Mouse (Mus musculus) stomach, embryonic 15.5 days (tissue): ENCODE data around the gene Esm1. TPM values are rescaled to one million over a fixed set of nuclear protein-coding genes. Genes with fewer than 3 reads are reported as not detected.

Experiments used
- ATAC-seq: fragments of 200-750 bp; cut with Nextera tagmentation; 2 replicates; pipeline ENCODE4 v1.8.0; 2017; ENCODE audit warnings: low read depth, moderate number of reproducible peaks, moderate TSS enrichment; ENCODE audit not compliant: insufficient read depth, low FRiP score
- H3K27ac ChIP-seq: fragments of 300-500 bp; sonication (generic); 2 replicates; pipeline ENCODE4 v1.5.1; 2015; ENCODE audit warnings: mild to moderate bottlenecking, inconsistent platforms
- H3K27me3 ChIP-seq: fragments of 300-500 bp; sonication (generic); replicated peaks from 2 replicates; pipeline ENCODE4 v1.6.1; 2015; ENCODE audit warnings: inconsistent platforms
- H3K36me3 ChIP-seq: fragments of 300-500 bp; sonication (generic); 2 replicates; pipeline ENCODE4 v1.6.1; 2015; ENCODE audit warnings: inconsistent platforms
- H3K4me1 ChIP-seq: fragments of 300-500 bp; sonication (generic); 2 replicates; pipeline ENCODE4 v1.6.1; 2015; ENCODE audit warnings: inconsistent platforms
- H3K4me2 ChIP-seq: fragments of 300-500 bp; sonication (generic); 2 replicates; pipeline ENCODE4 v1.6.1; 2015; ENCODE audit warnings: mild to moderate bottlenecking, inconsistent platforms
- H3K4me3 ChIP-seq: fragments of 300-500 bp; sonication (generic); replicated peaks from 2 replicates; pipeline ENCODE4 v1.5.1; 2015; ENCODE audit warnings: inconsistent platforms
- H3K9ac ChIP-seq: fragments of 300-500 bp; sonication (generic); 2 replicates; pipeline ENCODE4 v1.6.1; 2015; ENCODE audit warnings: inconsistent platforms
- H3K9me3 ChIP-seq: fragments of 300-500 bp; sonication (generic); 2 replicates; pipeline ENCODE4 v1.6.1; 2016; ENCODE audit warnings: inconsistent platforms
- WGBS: fragments of 180-500 bp; shearing (Covaris S2); methylation state at CpG from one replicate; pipeline ENCODE4 v1.1.7; 2015; 5-methylcytosine and 5-hydroxymethylcytosine counted together
- polyA plus RNA-seq: library from polyadenylated mRNA; unstranded; fragments of >200 nt; fragmentation: Nextera tagmentation; extraction: Ambion mirVana; gene quantifications from 2 replicates; pipeline ENCODE4 v1.2.1, GENCODE M21; 2015

Esm1 gene
- polyA plus RNA-seq: 3.1 and 4.2 TPM in 2 replicates

GRCm38 (mm10) chr13:113209624-113210023 lies at the start of gene Esm1:
Esm1 (plus strand) TSS chr13:113209659.
- no peak for ATAC-seq
- Histone ChIP-seq H3K9ac (no peak within 1 kb of the TSS), H3K27ac (no peak within 1 kb of the TSS), H3K4me1 (no peaks in the 10 kb centered on the region), H3K27me3 (0 out of 2 replicates have a peak, but pooled peaks cover 9% of the 10 kb centered on the region), H3K4me3 (0 out of 2 replicates have a peak within 1 kb of the TSS, but pooled peaks have one; percentile 4), H3K4me2 (0 out of 2 replicates have a peak within 1 kb of the TSS, but pooled peaks have one; percentile 1), H3K9me3 (no peaks in the 10 kb centered on the region), H3K36me3 (no peaks in the 10 kb centered on the region)
- 38% methylated on average over 15 of the region's 15 CpGs for WGBS

- no peaks in the 10 kb centered on the region for H3K4me1 ChIP-seq
- no peaks in the 10 kb centered on the region for H3K36me3 ChIP-seq
- no peak overlapping the region for H3K4me2 ChIP-seq
- H3K27me3 ChIP-seq: no peaks in the 10 kb centered on the region
- no peak overlapping the region for H3K27ac ChIP-seq
- no peak for ATAC-seq
- H3K4me3 ChIP-seq: no peak overlapping the region
- no peaks in the 10 kb centered on the region for H3K9me3 ChIP-seq
- no peak overlapping the region for H3K9ac ChIP-seq
- WGBS: 82% methylated on average over 5 of the region's 5 CpGs
Measured at GRCm38 (mm10) chr13:113164252-113165005, 45.0 kb upstream of the Esm1 start.

GRCm38 (mm10) chr13:113168018-113168534 lies 41.4 kb upstream of the Esm1 start:
- H3K4me2 ChIP-seq: no peak overlapping the region
- no peak overlapping the region for H3K9ac ChIP-seq
- 57% methylated on average over 9 of the region's 9 CpGs for WGBS
- no peaks in the 10 kb centered on the region for H3K4me1 ChIP-seq
- no peak for ATAC-seq
- no peak overlapping the region for H3K4me3 ChIP-seq
- no peaks in the 10 kb centered on the region for H3K9me3 ChIP-seq
- no peak overlapping the region for H3K27ac ChIP-seq
- no peaks in the 10 kb centered on the region for H3K36me3 ChIP-seq
- H3K27me3 ChIP-seq: no peaks in the 10 kb centered on the region

- Histone ChIP-seq H3K4me3 (no peak overlapping the region), H3K4me2 (no peak overlapping the region), H3K9me3 (no peaks in the 10 kb centered on the region), H3K27me3 (no peaks in the 10 kb centered on the region), H3K4me1 (no peaks in the 10 kb centered on the region), H3K36me3 (no peaks in the 10 kb centered on the region), H3K9ac (no peak overlapping the region), H3K27ac (no peak overlapping the region)
- ATAC-seq: no peak
Measured at GRCm38 (mm10) chr13:113170256-113170655, 39.2 kb upstream of the Esm1 start.

- H3K4me2 ChIP-seq: no peak overlapping the region
- ATAC-seq: no peak
- no peaks in the 10 kb centered on the region for H3K9me3 ChIP-seq
- no peak overlapping the region for H3K4me3 ChIP-seq
- no peaks in the 10 kb centered on the region for H3K4me1 ChIP-seq
- H3K27me3 ChIP-seq: no peaks in the 10 kb centered on the region
- no peaks in the 10 kb centered on the region for H3K36me3 ChIP-seq
- H3K27ac ChIP-seq: no peak overlapping the region
- no peak overlapping the region for H3K9ac ChIP-seq
- WGBS: 70% methylated on average over 6 of the region's 6 CpGs
Measured at GRCm38 (mm10) chr13:113174162-113174561, 35.3 kb upstream of the Esm1 start.

GRCm38 (mm10) chr13:113183310-113183709 lies 26.1 kb upstream of the Esm1 start:
- H3K27me3 ChIP-seq: no peaks in the 10 kb centered on the region
- H3K4me3 ChIP-seq: no peak overlapping the region
- H3K9me3 ChIP-seq: no peaks in the 10 kb centered on the region
- H3K9ac ChIP-seq: no peak overlapping the region
- no peaks in the 10 kb centered on the region for H3K36me3 ChIP-seq
- no peak for ATAC-seq
- no peak overlapping the region for H3K4me2 ChIP-seq
- H3K27ac ChIP-seq: no peak overlapping the region
- 65% methylated on average over 8 of the region's 8 CpGs for WGBS
- H3K4me1 ChIP-seq: no peaks in the 10 kb centered on the region

GRCm38 (mm10) chr13:113183720-113184119 lies 25.7 kb upstream of the Esm1 start:
- 81% methylated on average over 4 of the region's 4 CpGs for WGBS
- no peaks in the 10 kb centered on the region for H3K36me3 ChIP-seq
- H3K4me2 ChIP-seq: no peak overlapping the region
- no peaks in the 10 kb centered on the region for H3K4me1 ChIP-seq
- no peak overlapping the region for H3K9ac ChIP-seq
- no peak for ATAC-seq
- no peak overlapping the region for H3K27ac ChIP-seq
- no peaks in the 10 kb centered on the region for H3K27me3 ChIP-seq
- no peaks in the 10 kb centered on the region for H3K9me3 ChIP-seq
- no peak overlapping the region for H3K4me3 ChIP-seq

GRCm38 (mm10) chr13:113196808-113197674 lies 12.4 kb upstream of the Esm1 start:
- no peak overlapping the region for H3K27ac ChIP-seq
- H3K4me2 ChIP-seq: no peak overlapping the region
- H3K4me3 ChIP-seq: no peak overlapping the region
- H3K36me3 ChIP-seq: no peaks in the 10 kb centered on the region
- H3K27me3 ChIP-seq: no peaks in the 10 kb centered on the region
- no peak for ATAC-seq
- H3K4me1 ChIP-seq: no peaks in the 10 kb centered on the region
- no peaks in the 10 kb centered on the region for H3K9me3 ChIP-seq
- no peak overlapping the region for H3K9ac ChIP-seq
- 61% methylated on average over 13 of the region's 13 CpGs for WGBS

GRCm38 (mm10) chr13:113197872-113198502 lies 11.5 kb upstream of the Esm1 start:
- H3K4me1 ChIP-seq: no peaks in the 10 kb centered on the region
- no peak overlapping the region for H3K4me3 ChIP-seq
- no peaks in the 10 kb centered on the region for H3K9me3 ChIP-seq
- no peak for ATAC-seq
- H3K36me3 ChIP-seq: no peaks in the 10 kb centered on the region
- H3K4me2 ChIP-seq: no peak overlapping the region
- WGBS: 82% methylated on average over 9 of the region's 9 CpGs
- no peak overlapping the region for H3K9ac ChIP-seq
- no peak overlapping the region for H3K27ac ChIP-seq
- no peaks in the 10 kb centered on the region for H3K27me3 ChIP-seq

GRCm38 (mm10) chr13:113199331-113199730 lies 10.1 kb upstream of the Esm1 start:
- H3K27ac ChIP-seq: no peak overlapping the region
- H3K4me2 ChIP-seq: no peak overlapping the region
- H3K4me3 ChIP-seq: no peak overlapping the region
- no peak for ATAC-seq
- H3K4me1 ChIP-seq: no peaks in the 10 kb centered on the region
- WGBS: 57% methylated on average over 3 of the region's 3 CpGs
- H3K9me3 ChIP-seq: no peaks in the 10 kb centered on the region
- H3K27me3 ChIP-seq: no peaks in the 10 kb centered on the region
- no peaks in the 10 kb centered on the region for H3K36me3 ChIP-seq
- no peak overlapping the region for H3K9ac ChIP-seq

- Histone ChIP-seq H3K4me2 (no peak overlapping the region), H3K27me3 (no peaks in the 10 kb centered on the region), H3K27ac (no peak overlapping the region), H3K9ac (no peak overlapping the region), H3K4me1 (no peaks in the 10 kb centered on the region), H3K9me3 (no peaks in the 10 kb centered on the region), H3K36me3 (no peaks in the 10 kb centered on the region), H3K4me3 (no peak overlapping the region)
- 64% methylated on average over 8 of the region's 8 CpGs for WGBS
- no peak for ATAC-seq
Measured at GRCm38 (mm10) chr13:113200726-113201125, 8.7 kb upstream of the Esm1 start.
